Mouse (Mus musculus) spleen, adult 2 months (tissue): ENCODE measurements at regions not wholly inside any gene's neighbourhood (a gene's known extent, or its start where the extent isn't known, plus 50 kb on each side); places are given as distances from the start of the nearest gene placed in this dataset.

Source experiments
- DNase-seq, 2 experiments: peaks; one replicate each; pipeline versions ENCODE4 v3.0.0 to v3.0.0-alpha.2; 2012 to 2021; ENCODE audit warnings: low spot score in 2 of 2, low read depth in 1 of 2
- H3K27ac ChIP-seq: fragments of 200-500 bp; 2 replicates; pipeline ENCODE4 v1.5.1; 2012; ENCODE audit warnings: low read length, inconsistent platforms; ENCODE audit not compliant: insufficient read depth
- H3K27me3 ChIP-seq: fragments of 200-500 bp; 2 replicates; pipeline ENCODE4 v1.6.1; 2012; ENCODE audit warnings: mild to moderate bottlenecking, moderate library complexity, low read length, inconsistent platforms; ENCODE audit not compliant: control insufficient read depth, insufficient read depth
- H3K36me3 ChIP-seq: fragments of 200-500 bp; 2 replicates; pipeline ENCODE4 v1.6.1; 2012; ENCODE audit warnings: mild to moderate bottlenecking, low read length, inconsistent platforms; ENCODE audit not compliant: control insufficient read depth, insufficient read depth
- H3K4me1 ChIP-seq: fragments of 200-500 bp; 2 replicates; pipeline ENCODE4 v1.6.1; 2011; ENCODE audit warnings: inconsistent platforms; ENCODE audit not compliant: control insufficient read depth, insufficient read depth, insufficient read length
- H3K4me3 ChIP-seq: fragments of 200-500 bp; 2 replicates; pipeline ENCODE4 v1.5.1; 2011; ENCODE audit warnings: mild to moderate bottlenecking, inconsistent platforms; ENCODE audit not compliant: insufficient read depth, insufficient read length; ENCODE audit errors: extremely low read depth
- CTCF ChIP-seq: fragments of 200-500 bp; IDR thresholded peaks from 2 replicates; pipeline ENCODE4 v1.5.1; 2011; ENCODE audit warnings: mild to moderate bottlenecking, inconsistent platforms; ENCODE audit not compliant: insufficient read depth, insufficient read length, insufficient replicate concordance; ENCODE audit errors: extremely low read depth
- POLR2A ChIP-seq: fragments of 200-500 bp; IDR thresholded peaks from 2 replicates; pipeline ENCODE4 v1.6.1; 2011; ENCODE audit warnings: low read depth, low read length, inconsistent platforms
- WGBS: fragments of 180-500 bp; shearing (Covaris S2); methylation state at CpG from one replicate; pipeline ENCODE4 v1.1.7; 2018; 5-methylcytosine and 5-hydroxymethylcytosine counted together

DNA sequence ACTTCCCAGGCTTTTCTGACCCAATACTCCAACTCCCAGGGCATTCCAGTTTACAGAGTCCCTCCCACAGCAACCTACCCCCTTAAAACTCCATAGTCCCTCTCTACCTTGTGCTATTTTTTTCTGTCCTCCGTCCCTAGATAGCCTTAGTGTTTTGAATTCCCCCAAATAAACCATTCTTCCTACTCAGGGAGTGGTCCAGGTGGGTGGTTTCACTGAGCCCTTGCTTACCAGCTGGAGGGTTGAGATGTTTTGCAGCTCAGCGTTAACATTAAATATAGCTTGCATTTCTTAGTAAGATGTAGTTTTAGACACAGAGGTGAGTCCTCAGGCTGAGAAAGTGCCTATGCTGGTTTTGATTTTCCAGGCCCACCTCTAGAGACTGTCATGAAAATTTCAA, 313.0 kb downstream of the Bmper start:
- no peaks in the 10 kb centered on the region for H3K36me3 ChIP-seq
- no peak for DNase-seq
- no peak overlapping the region for H3K4me3 ChIP-seq
- WGBS = 83% methylated on average over 2 of the region's 2 CpGs
- H3K27ac ChIP-seq = no peak overlapping the region
- no peaks in the 10 kb centered on the region for H3K4me1 ChIP-seq
- H3K27me3 ChIP-seq = no peaks in the 10 kb centered on the region
- no peak for TF ChIP-seq CTCF
- no peak for TF ChIP-seq POLR2A

DNA sequence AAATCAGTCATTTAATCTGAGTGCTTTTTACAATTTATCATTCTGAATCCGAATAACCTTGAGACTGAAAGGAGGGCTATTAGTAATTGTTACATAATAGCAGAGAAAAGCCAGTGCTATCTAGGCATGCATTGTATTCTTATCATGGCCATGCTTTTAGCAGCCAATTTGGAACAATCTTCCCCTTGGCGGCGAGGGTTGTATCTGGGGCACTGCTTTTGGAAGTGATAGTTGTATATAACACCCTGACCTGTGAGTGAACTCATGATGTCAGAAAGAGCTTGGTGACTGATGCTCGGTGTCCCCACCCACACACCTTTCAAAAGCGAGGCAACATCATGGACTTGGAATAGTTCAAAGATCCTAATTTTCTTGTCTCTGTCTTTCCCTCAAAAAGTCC, 315.2 kb downstream of the Bmper start:
- no peak for DNase-seq
- WGBS = 84% methylated on average over 5 of the region's 5 CpGs
- H3K27me3 ChIP-seq = no peaks in the 10 kb centered on the region
- H3K27ac ChIP-seq = no peak overlapping the region
- H3K36me3 ChIP-seq = no peaks in the 10 kb centered on the region
- H3K4me1 ChIP-seq = no peaks in the 10 kb centered on the region
- no peak overlapping the region for H3K4me3 ChIP-seq
- TF ChIP-seq POLR2A (no peak), CTCF (no peak)

DNA sequence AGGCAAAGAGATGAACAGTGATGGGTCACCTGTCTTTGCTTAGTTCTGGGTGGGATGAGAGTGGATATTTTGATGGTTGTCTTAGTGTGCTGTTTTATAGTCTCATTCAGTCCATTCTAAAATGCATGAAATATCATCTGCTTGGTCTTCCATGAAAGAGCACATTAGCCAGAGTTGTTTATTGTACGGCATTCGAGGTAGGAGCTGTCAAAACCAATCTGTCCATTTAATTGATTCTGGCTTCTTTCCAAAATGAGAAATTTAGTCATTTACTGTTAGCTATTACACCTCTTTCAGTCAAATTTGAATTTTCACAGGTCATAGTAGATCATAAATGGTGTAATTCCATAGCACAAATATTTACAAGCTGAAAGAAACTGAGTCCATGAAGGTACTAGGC, 328.8 kb downstream of the Bmper start:
- H3K4me3 ChIP-seq = no peak overlapping the region
- TF ChIP-seq CTCF = no peak
- no peak for TF ChIP-seq POLR2A
- no peaks in the 10 kb centered on the region for H3K4me1 ChIP-seq
- WGBS = 79% methylated on average over 2 of the region's 2 CpGs
- H3K27me3 ChIP-seq = no peaks in the 10 kb centered on the region
- no peak overlapping the region for H3K27ac ChIP-seq
- DNase-seq = no peak
- no peaks in the 10 kb centered on the region for H3K36me3 ChIP-seq

DNA sequence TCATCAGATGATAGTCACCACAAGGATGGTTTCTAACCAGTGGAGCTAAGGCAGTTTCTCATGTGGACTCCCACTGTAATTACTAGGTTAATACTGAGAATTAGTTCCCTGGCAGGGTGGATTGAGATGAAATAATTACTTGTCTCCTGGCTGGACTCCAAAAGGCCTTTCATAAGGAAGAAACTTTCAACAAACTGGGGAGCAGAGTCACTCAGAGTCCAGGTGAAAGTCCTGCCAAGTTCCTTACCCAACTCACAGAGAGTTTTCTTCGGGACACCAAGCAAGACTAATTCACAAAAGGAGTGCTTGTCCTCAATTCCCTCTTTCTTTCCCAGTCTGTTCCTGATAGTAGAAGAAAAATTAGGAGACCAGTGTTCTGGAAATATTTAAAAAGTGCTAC, 330.9 kb downstream of the Bmper start:
- TF ChIP-seq CTCF = no peak
- TF ChIP-seq POLR2A = no peak
- no peak for DNase-seq
- Histone ChIP-seq H3K27me3 (no peaks in the 10 kb centered on the region), H3K27ac (no peak overlapping the region), H3K36me3 (no peaks in the 10 kb centered on the region), H3K4me3 (no peak overlapping the region), H3K4me1 (no peaks in the 10 kb centered on the region)
- 67% methylated on average over 1 of the region's 1 CpGs for WGBS

DNA sequence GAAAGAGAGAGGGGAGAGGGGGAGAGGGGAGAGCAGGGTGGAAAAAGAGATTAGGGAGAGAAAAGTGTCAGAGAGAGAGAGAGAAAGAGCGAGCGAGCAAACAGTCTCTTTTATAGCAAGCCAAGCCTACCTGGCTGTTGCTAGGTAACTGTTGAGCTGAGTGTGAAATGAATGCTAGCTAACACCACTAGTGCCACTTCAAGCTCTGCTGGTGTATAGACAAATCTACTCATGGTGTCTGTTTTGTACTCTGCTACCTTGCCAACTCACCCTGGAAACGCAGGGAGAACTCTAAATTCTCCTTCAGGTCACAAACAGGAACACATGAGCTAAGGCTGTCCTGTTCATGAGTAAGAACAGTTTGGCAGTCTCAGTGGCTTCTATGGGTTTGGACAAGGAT, 334.7 kb downstream of the Bmper start:
- H3K36me3 ChIP-seq = no peaks in the 10 kb centered on the region
- H3K27me3 ChIP-seq = no peaks in the 10 kb centered on the region
- no peak for TF ChIP-seq POLR2A
- no peak for TF ChIP-seq CTCF
- DNase-seq = no peak
- H3K4me3 ChIP-seq = no peak overlapping the region
- H3K27ac ChIP-seq = no peak overlapping the region
- no peaks in the 10 kb centered on the region for H3K4me1 ChIP-seq
- 89% methylated on average over 3 of the region's 3 CpGs for WGBS

DNA sequence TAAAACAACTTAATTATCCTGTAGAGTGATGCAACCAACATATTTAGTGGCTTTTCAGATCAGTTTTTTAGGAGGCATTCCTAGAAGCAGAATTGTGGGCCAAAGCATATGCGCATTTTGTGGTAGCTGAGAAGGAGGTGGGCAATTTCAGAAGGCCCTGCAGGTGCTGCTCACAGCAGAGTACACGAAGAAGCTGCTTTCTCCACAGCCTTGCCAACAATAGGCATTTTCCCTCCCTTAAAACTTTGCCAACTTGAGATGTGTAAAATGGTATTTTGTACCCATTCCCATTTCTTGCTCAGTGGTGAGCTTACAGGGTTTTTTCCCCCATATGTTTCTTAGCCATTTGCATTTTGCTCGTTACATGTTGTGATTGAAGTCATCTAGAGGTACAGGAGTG, 339.0 kb downstream of the Bmper start:
- Histone ChIP-seq H3K27ac (no peak overlapping the region), H3K36me3 (no peaks in the 10 kb centered on the region), H3K27me3 (no peaks in the 10 kb centered on the region), H3K4me3 (no peak overlapping the region), H3K4me1 (no peaks in the 10 kb centered on the region)
- DNase-seq = no peak
- TF ChIP-seq POLR2A = no peak
- no peak for TF ChIP-seq CTCF
- 77% methylated on average over 3 of the region's 3 CpGs for WGBS

DNA sequence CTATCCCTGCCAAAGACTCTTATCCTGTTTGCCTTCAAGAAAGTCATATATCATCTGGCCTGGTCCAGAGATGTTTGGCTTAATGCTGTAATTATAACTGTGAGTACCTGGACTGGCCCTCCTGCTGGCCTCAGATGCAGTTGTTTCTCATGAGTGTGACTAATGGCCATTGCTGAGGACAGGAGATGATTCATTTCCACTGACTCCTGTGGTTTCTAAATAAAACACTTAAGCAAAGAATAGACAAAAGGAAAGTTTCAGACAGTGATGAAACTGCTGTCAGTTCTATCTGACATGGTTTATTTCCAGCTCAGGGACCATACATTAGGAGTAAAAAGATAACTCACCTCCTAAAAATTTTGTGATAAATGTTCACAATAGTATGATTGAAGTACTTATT, 344.2 kb downstream of the Bmper start:
- no peak overlapping the region for H3K27ac ChIP-seq
- no peaks in the 10 kb centered on the region for H3K36me3 ChIP-seq
- H3K4me1 ChIP-seq = no peaks in the 10 kb centered on the region
- no peak for DNase-seq
- TF ChIP-seq CTCF = no peak
- TF ChIP-seq POLR2A = no peak
- H3K27me3 ChIP-seq = no peaks in the 10 kb centered on the region
- no peak overlapping the region for H3K4me3 ChIP-seq

DNA sequence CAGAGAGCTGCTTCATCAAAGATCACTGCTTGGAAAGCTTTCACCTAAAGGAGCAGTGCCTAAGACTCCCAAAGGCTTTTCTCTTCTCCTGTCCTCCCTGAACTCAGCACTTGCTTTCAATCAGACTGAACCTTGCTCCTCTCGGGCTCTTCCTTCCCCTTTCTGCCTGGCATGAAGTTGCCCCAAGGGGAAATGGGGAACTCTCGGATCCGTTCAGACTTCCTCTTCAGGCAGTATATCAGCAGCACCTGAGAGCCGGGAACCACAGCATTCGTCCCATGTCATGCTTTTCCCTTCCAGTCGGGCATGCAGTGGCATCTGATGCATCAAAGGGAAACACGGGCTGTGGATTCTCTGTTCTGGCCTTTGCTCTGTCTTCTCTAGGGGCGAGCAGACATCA, 347.3 kb downstream of the Bmper start:
- DNase-seq = no peak
- Histone ChIP-seq H3K4me3 (no peak overlapping the region), H3K27ac (no peak overlapping the region), H3K36me3 (no peaks in the 10 kb centered on the region), H3K4me1 (no peaks in the 10 kb centered on the region), H3K27me3 (no peaks in the 10 kb centered on the region)
- WGBS = 5% methylated on average over 8 of the region's 8 CpGs
- TF ChIP-seq CTCF (no peak), POLR2A (no peak)
